Mouse (Mus musculus) embryonic fibroblast, embryonic 13.5 days (primary cell): ENCODE measurements around the gene Gm20388. TPM values are rescaled to one million over a fixed set of nuclear protein-coding genes. Genes with fewer than 3 reads are reported as not detected.

ENCODE experiments used
- H3K27ac ChIP-seq: 2 replicates; pipeline ENCODE4 v1.5.1; 2012; ENCODE audit warnings: low read length, control low read depth, inconsistent platforms; ENCODE audit not compliant: insufficient read depth
- H3K4me1 ChIP-seq: 2 replicates; pipeline ENCODE4 v1.6.1; 2011; ENCODE audit warnings: low read length; ENCODE audit not compliant: control insufficient read depth, insufficient read depth
- H3K4me3 ChIP-seq: 2 replicates; pipeline ENCODE4 v1.5.1; 2011; ENCODE audit warnings: mild to moderate bottlenecking, control low read depth, low read length; ENCODE audit not compliant: insufficient read depth
- CTCF ChIP-seq: IDR thresholded peaks from 2 replicates; pipeline ENCODE4 v1.5.1; 2011; ENCODE audit warnings: mild to moderate bottlenecking, control low read depth, low read length, moderate library complexity, borderline replicate concordance; ENCODE audit not compliant: insufficient read depth
- POLR2A ChIP-seq: IDR thresholded peaks from 2 replicates; pipeline ENCODE4 v1.6.1; 2011; ENCODE audit warnings: low read depth, mild to moderate bottlenecking, control low read depth, low read length, moderate library complexity
- polyA plus RNA-seq: library from polyadenylated mRNA; stranded (reverse); fragments of >200 nt; gene quantifications from 2 replicates; pipeline ENCODE4 v1.2.4, GENCODE M21; 2011; ENCODE audit warnings: low read depth; ENCODE audit not compliant: missing spikeins, insufficient read length

Gene Gm20388
- polyA plus RNA-seq, 1 experiment, result 82.8 TPM

DNA sequence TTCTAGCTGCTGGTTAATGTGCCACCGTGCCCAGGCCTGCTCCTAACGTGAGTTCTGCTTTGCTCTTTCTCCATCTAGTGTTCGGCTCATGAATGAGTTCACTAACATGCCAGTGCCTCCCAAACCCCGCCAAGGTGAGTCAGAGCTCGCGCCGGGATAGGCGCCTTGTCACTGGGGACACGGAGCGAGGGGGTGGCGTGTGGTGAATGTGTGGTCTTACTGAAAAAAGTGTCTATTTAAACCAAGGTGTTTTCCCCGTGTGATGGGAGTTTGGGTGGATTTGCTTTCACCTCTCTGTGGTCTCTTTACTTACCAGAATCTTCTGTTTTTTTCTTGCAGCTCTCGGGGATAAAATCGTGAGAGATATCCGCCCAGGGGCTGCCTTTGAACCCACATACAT is 37.7 kb downstream of the Gm20388 start:
- Histone ChIP-seq H3K27ac (no peak overlapping the region), H3K4me1 (no peaks in the 10 kb centered on the region), H3K4me3 (no peak overlapping the region)
- TF ChIP-seq CTCF (no peak), POLR2A (no peak)

- TF ChIP-seq CTCF (no peak), POLR2A (no peak)
- no peaks in the 10 kb centered on the region for H3K4me1 ChIP-seq
- no peak overlapping the region for H3K27ac ChIP-seq
- H3K4me3 ChIP-seq, result no peak overlapping the region
Observed at GRCm38 (mm10) chr8:119952282-119952681, 41.6 kb downstream of the Gm20388 start.

DNA sequence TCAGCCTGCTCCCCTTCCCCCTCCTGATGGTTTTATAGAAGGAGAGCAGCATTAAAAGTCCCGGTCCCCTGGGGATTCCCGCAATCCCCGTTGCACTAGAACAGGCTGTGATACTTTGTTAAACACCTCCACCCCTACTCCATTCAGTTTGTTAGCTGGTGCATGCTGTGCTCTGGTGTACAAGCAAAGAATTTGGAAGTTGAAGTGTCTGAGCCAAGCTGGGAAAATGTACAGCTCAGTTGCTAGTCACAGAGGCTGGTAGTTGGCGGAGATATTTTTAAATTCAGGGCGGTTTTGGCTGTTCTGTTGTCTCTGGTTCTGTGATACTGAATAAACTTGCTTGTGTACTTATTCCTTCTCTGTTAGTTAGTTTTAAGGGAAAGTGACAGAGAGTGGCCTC is 42.1 kb downstream of the Gm20388 start:
- TF ChIP-seq CTCF, result no peak
- TF ChIP-seq POLR2A, result no peak
- no peaks in the 10 kb centered on the region for H3K4me1 ChIP-seq
- no peak overlapping the region for H3K4me3 ChIP-seq
- H3K27ac ChIP-seq, result no peak overlapping the region

- no peak for TF ChIP-seq POLR2A
- TF ChIP-seq CTCF, result no peak
- H3K27ac ChIP-seq, result no peak overlapping the region
- no peak overlapping the region for H3K4me3 ChIP-seq
- H3K4me1 ChIP-seq, result no peaks in the 10 kb centered on the region
Observed at GRCm38 (mm10) chr8:119955333-119955732, 44.7 kb downstream of the Gm20388 start.

DNA sequence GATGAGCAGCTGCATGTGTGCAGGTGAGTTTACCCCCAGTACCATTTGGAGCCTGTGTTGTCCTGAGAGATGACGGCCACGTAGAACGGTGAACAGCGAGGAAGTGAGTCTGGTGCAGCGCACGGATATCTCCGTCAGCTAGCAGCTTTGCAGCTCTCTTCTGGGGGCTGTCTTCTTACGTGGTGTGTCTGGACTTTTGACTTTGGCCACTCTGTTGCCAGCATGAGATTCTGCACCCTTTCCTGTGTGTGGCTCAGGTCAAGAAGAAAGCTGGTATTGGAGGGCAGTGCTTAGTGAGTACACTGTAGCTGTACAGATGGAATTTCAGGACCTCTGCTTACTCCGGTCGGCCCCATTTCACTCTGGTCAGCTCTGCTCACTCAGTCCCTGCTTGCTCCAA is 47.4 kb downstream of the Gm20388 start:
- TF ChIP-seq POLR2A (no peak), CTCF (no peak)
- Histone ChIP-seq H3K4me1 (no peaks in the 10 kb centered on the region), H3K27ac (no peak overlapping the region), H3K4me3 (no peak overlapping the region)

DNA sequence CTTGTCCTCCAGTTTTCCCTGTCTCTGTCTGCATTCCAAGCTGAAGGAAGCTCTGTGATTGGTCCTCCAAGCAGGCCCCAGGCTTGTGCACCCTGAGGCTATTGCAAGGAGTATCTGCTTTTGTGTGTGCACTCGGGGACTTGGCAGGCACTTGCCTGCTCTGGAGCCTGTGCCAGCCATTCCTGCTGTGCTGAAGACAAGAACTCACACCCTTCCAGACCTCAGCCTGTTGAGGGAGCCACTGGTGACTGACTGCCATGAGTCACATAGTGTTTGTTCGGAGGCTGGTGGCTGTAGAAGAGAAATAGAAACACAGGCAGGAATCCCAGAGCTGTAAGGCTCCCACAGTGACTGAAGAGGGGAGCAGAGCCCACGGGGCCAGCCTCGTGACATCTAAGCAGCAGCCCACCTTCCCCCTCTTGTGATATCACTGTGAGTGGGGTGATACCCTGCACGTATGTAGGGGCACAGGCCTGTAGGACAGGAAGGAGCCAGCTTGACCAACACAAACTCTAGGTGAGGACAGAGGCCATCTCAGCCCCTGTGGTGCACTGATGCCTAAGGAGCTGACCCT is 50.0 kb downstream of the Gm20388 start:
- TF ChIP-seq CTCF (peak; percentile 15; the same call in 1 of the 2 replicates), POLR2A (no peak)
- Histone ChIP-seq H3K27ac (no peak overlapping the region), H3K4me1 (no peaks in the 10 kb centered on the region; the same call in 1 of the 2 replicates), H3K4me3 (no peak overlapping the region)

DNA sequence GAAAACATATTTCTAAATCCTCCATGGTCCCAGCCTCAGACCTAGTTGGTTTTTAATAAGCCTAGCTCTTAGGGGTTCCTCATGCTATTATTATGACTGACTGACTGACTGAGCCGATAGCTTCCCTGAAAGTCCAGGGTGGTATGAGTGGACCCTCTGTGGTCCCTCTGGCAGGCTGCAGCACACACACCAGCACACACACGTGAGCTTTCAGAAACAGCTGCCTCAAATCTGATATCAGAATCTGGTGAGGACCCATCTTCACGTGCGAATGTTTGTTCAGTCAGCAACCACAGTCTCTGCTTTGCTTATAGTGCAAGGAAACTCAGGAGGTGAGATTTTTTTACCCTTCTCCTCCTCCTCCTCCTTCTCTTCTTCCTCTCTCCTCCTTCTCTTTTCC is 54.2 kb downstream of the Gm20388 start:
- Histone ChIP-seq H3K4me1 (no peaks in the 10 kb centered on the region; the same call in 1 of the 2 replicates), H3K27ac (peak overlapping the region; percentile 55), H3K4me3 (no peak overlapping the region)
- TF ChIP-seq CTCF (no peak), POLR2A (no peak)

DNA sequence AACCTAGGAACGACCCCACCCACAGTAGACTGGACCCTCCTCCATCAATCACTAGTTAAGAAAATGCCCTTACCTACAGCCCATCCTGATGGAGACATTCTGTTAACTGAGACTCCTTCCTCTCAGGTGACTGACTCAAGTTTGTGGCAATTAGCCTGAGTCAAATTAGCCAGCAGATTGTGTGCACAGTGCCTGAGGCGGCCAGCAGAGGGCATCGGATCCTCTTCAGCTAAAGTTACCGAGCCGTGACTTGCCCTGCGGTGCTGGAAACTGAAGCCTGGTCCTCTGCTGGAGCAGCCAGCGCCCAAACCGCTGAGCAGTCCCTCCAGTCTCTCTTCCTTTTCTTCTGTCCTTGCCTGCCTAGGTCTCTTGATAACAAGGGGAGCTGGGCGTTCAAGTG is 56.8 kb downstream of the Gm20388 start:
- H3K4me1 ChIP-seq, result no peaks in the 10 kb centered on the region; the same call in 1 of the 2 replicates
- H3K4me3 ChIP-seq, result no peak overlapping the region
- TF ChIP-seq CTCF (no peak), POLR2A (no peak)
- H3K27ac ChIP-seq, result no peak overlapping the region

DNA sequence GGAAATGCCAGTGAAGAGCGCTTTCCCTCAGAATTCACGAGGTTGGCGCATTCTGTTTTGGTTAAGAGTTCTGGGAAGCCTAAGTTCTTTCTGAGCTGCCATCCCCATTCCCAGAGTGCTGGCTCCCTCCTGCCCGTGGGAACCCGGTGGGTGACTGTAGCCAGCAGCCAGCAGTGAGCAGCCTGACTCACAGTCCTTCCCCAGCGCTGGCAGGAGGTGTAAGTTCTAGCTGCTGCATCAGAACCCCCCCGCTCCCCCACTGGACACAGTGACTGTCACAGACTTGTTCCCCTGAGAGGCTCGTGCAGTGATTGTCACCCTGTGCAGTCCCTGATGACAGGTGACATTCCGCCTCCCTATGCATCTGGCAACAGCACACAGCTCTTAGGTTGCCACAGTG is 59.5 kb downstream of the Gm20388 start:
- TF ChIP-seq CTCF (no peak), POLR2A (no peak)
- Histone ChIP-seq H3K4me1 (no peaks in the 10 kb centered on the region), H3K27ac (no peak overlapping the region), H3K4me3 (no peak overlapping the region)

DNA sequence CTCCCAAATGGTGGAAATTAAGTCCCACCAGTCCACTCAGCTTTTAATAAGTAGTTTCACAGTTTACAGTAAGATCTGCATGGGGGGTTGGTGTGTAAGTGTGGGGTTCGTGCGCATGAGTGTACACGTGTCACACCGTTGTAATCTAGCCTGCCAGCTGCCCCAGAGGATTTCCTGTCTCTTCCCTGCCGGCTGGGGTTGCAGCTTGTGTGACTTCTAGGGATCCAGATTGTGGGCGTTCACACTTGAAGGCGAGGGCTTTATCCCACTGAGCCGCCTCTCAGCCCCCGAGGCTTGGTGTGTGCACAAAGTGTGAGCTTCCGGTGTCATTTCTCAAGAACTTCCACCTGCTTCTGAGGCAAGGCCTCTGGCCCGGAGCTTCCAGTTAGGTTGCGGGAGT is 61.9 kb downstream of the Gm20388 start:
- Histone ChIP-seq H3K27ac (no peak overlapping the region), H3K4me1 (no peaks in the 10 kb centered on the region), H3K4me3 (no peak overlapping the region)
- TF ChIP-seq POLR2A, result no peak
- TF ChIP-seq CTCF, result no peak

- no peak for TF ChIP-seq POLR2A
- no peak for TF ChIP-seq CTCF
- no peak overlapping the region for H3K27ac ChIP-seq
- no peaks in the 10 kb centered on the region; the same call in 1 of the 2 replicates for H3K4me1 ChIP-seq
Observed at GRCm38 (mm10) chr8:119978770-119979381, 68.2 kb downstream of the Gm20388 start.

More at GRCm38 (mm10) chr8:119978770-119979381, 68.2 kb downstream of the Gm20388 start:
- no peak overlapping the region for H3K4me3 ChIP-seq
